Mouse (Mus musculus): ENCODE results near the gene Tas2r116. TPM values are rescaled to one million over a fixed set of nuclear protein-coding genes. Genes with fewer than 3 reads are reported as not detected.

Tas2r116 gene
- polyA plus RNA-seq (2012; rRNA removed; ENCODE audit: low replicate concordance) = not detected in 2 replicates

GRCm38 (mm10) chr6:132855138-132855537 lies at the start of gene Tas2r116:
Tas2r116 (plus strand) TSS chr6:132855438.

DNA sequence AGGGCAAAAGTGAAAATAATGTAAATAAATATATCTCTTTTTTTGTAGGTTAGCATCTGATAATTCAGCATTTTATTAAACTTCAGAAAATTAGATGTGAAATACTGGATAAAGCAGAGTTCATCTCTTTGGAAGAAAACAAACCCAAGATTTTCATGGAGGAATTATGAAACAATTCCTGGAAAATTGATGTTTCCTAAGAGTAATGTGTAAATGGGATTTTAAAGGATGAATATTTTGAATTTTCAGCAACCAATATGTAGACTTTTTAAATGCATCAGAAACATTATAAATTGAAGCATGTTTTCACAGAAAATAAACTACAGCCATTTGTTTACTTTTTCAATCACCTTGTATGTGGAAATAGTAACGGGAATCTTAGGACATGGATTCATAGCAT lies 8.4 kb upstream of the Tas2r116 start, which contains the start of gene Tas2r123:
Tas2r123 (plus strand) TSS at position 301 of the 400 bp plus-strand sequence.

DNA sequence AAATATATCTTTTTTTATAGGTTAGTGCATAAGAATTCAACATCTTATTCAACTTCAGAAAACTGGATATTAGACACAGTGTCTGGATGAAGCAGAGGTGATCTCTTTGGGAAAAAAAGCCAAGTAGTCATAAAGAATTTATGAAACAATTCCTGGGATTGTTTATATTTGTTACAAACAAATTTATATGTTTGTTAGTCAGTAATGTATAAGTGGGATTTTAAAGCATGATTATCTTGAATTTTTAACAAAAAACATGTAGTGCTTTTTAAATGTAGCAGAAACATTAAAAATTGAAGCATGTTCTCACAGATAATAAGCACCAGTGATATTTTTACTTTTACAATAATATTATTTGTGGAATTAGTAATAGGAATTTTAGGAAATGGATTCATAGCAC lies 12.5 kb downstream of the Tas2r116 start, which contains the start of gene Tas2r110:
Tas2r110 (plus strand) TSS at position 301 of the 400 bp plus-strand sequence.

DNA sequence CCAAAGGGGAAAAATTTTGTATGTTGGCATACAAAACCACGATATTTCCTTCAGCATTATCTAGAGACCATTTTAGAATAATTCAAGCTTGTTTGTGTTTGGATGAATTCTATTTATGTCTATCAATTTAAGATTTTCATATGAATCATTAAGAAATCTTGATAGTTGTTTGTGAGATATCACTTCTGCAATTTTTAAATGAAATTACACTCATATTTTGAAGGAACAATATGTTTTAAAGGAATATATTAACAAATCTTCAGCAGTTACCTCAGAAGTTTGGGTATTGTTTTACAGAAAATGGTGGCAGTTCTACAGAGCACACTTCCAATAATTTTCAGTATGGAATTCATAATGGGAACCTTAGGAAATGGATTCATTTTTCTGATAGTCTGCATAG lies 37.5 kb downstream of the Tas2r116 start, which contains the start of gene Tas2r113:
Tas2r113 (plus strand) TSS at position 301 of the 400 bp plus-strand sequence.

Other genes starting within 250 kb of the Tas2r116 start
- gene A630073D07Rik, start 203.9 kb upstream of the Tas2r116 start, polyA plus RNA-seq (2012; rRNA removed; ENCODE audit: low replicate concordance) = not detected in 2 replicates
- gene Tas2r120, start 198.5 kb upstream of the Tas2r116 start, polyA plus RNA-seq (2012; rRNA removed; ENCODE audit: low replicate concordance) = not detected in 2 replicates
- gene Tas2r121, start 154.4 kb upstream of the Tas2r116 start, polyA plus RNA-seq (2012; rRNA removed; ENCODE audit: low replicate concordance) = not detected in 2 replicates
- gene Tas2r122, start 143.5 kb upstream of the Tas2r116 start, polyA plus RNA-seq (2012; rRNA removed; ENCODE audit: low replicate concordance) = not detected in 2 replicates
- not detected in 2 replicates for gene Tas2r115, start 117.4 kb upstream of the Tas2r116 start, polyA plus RNA-seq (2012; rRNA removed; ENCODE audit: low replicate concordance)
- gene Tas2r124, start 100.7 kb upstream of the Tas2r116 start, polyA plus RNA-seq (2012; rRNA removed; ENCODE audit: low replicate concordance) = not detected in 2 replicates
- gene Tas2r102, start 93.3 kb upstream of the Tas2r116 start, polyA plus RNA-seq (2012; rRNA removed; ENCODE audit: low replicate concordance) = not detected in 2 replicates
- not detected in 2 replicates for gene Tas2r136, start 77.3 kb upstream of the Tas2r116 start, polyA plus RNA-seq (2012; rRNA removed; ENCODE audit: low replicate concordance)
- gene Tas2r117, start 52.6 kb upstream of the Tas2r116 start, polyA plus RNA-seq (2012; rRNA removed; ENCODE audit: low replicate concordance) = not detected in 2 replicates
- gene Tas2r123, start 8.3 kb upstream of the Tas2r116 start, polyA plus RNA-seq (2012; rRNA removed; ENCODE audit: low replicate concordance) = not detected in 2 replicates
- not detected in 2 replicates for gene Tas2r110, start 12.6 kb downstream of the Tas2r116 start, polyA plus RNA-seq (2012; rRNA removed; ENCODE audit: low replicate concordance)
- gene Tas2r113, start 37.6 kb downstream of the Tas2r116 start, polyA plus RNA-seq (2012; rRNA removed; ENCODE audit: low replicate concordance) = not detected in 2 replicates
- gene Tas2r125, start 54.2 kb downstream of the Tas2r116 start, polyA plus RNA-seq (2012; rRNA removed; ENCODE audit: low replicate concordance) = not detected in 2 replicates
- not detected in 2 replicates for gene Tas2r129, start 95.7 kb downstream of the Tas2r116 start, polyA plus RNA-seq (2012; rRNA removed; ENCODE audit: low replicate concordance)
- not detected in 2 replicates for gene Tas2r131, start 102.5 kb downstream of the Tas2r116 start, polyA plus RNA-seq (2012; rRNA removed; ENCODE audit: low replicate concordance)
- not detected in 2 replicates for gene Tas2r109, start 125.5 kb downstream of the Tas2r116 start, polyA plus RNA-seq (2012; rRNA removed; ENCODE audit: low replicate concordance)
- not detected in 2 replicates for gene Tas2r103, start 181.7 kb downstream of the Tas2r116 start, polyA plus RNA-seq (2012; rRNA removed; ENCODE audit: low replicate concordance)
- not detected in 2 replicates for gene Tas2r140, start 200.4 kb downstream of the Tas2r116 start, polyA plus RNA-seq (2012; rRNA removed; ENCODE audit: low replicate concordance)
- 105 and 151 TPM in 2 replicates for gene Smim10l1, start 249.5 kb downstream of the Tas2r116 start, polyA plus RNA-seq (2012; rRNA removed; ENCODE audit: low replicate concordance)

Data from subcutaneous adipose tissue, adult 2 months (tissue).